Comparison of ENCODE assay signal across 8 mouse cellular contexts in the genomic region with DNA sequence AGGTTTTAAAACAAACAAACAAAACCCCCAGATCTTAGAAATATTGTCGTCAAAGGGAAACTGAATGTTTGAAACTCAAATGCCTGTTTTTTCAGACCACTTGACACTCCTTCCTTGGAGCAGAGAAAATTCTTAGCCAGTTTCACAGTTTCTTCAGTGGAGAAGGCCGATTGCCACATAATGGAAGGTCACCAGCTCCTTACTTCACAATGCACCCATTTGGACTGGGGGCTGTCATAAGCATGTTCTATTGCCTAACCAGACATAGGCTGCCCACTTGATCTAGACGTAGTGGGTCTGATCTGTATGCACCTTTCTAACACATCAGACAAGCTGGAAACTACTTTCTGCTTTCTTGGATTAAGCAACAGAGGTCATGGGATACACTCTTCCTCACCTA. TPM values are rescaled to one million over a fixed set of nuclear protein-coding genes. Genes with fewer than 3 reads are reported as not detected.
A peak's percentile ranks its signal among the peaks of the same experiment; 100 is the strongest.
DNase-seq lines count a peak whose midpoint lies in the region; ATAC-seq and TF ChIP-seq lines count a peak whose summit lies in the region.

No protein-coding gene starts in this region.

- WGBS in kidney, adult 2 months, result 48% methylated on average over 3 of the region's 3 CpGs
- WGBS in embryonic facial prominence, embryonic 15.5 days, result 57% methylated on average over 3 of the region's 3 CpGs
- 67% methylated on average over 3 of the region's 3 CpGs for WGBS in limb, embryonic 15.5 days
- 58% methylated on average over 3 of the region's 3 CpGs for whole genome bisulfite sequencing in neural tube, embryonic 14.5 days

- H3K9ac ChIP-seq in embryonic facial prominence, embryonic 15.5 days, result no peak overlapping the region
- H3K9ac ChIP-seq in limb, embryonic 15.5 days, result no peak overlapping the region
- no peak overlapping the region for H3K9ac ChIP-seq in neural tube, embryonic 14.5 days (replicated peaks; ENCODE audit: low read depth, low read length)

- H3K36me3 ChIP-seq in kidney, adult 2 months (ENCODE audit: control insufficient read depth, insufficient read depth, low read length), result no peaks in the 10 kb centered on the region; the same call in 1 of the 2 replicates
- no peaks in the 10 kb centered on the region for H3K36me3 ChIP-seq in embryonic facial prominence, embryonic 15.5 days
- H3K36me3 ChIP-seq in limb, embryonic 15.5 days, result no peaks in the 10 kb centered on the region
- no peaks in the 10 kb centered on the region for H3K36me3 ChIP-seq in neural tube, embryonic 14.5 days (ENCODE audit: control insufficient read depth, insufficient read depth, low read length)

- DNase-seq in kidney, adult 2 months, result peak; percentile 25
- DNase-seq in kidney, postnatal 25 days, result no peak
- no peak for DNase-seq in thymus, postnatal 25 days
- DNase-seq in layer of hippocampus, adult 9-11 months, result no peak
- DNase-seq in spleen, postnatal 4 days (ENCODE audit: low spot score in 2 of 2), result no peak

- no peak for TF ChIP-seq CTCF in kidney, adult 2 months (conservative IDR thresholded peaks at IDR 0.05; ENCODE audit: insufficient read depth, insufficient read length, low read depth, low read length)

- peak overlapping the region; percentile 98 for H3K27ac ChIP-seq in kidney, adult 2 months (ENCODE audit: insufficient read depth, low read depth, low read length)
- H3K27ac ChIP-seq in embryonic facial prominence, embryonic 15.5 days (replicated peaks), result no peak overlapping the region
- H3K27ac ChIP-seq in limb, embryonic 15.5 days, result no peak overlapping the region
- no peak overlapping the region for H3K27ac ChIP-seq in neural tube, embryonic 14.5 days (ENCODE audit: low read depth, low read length)

- H3K4me2 ChIP-seq in embryonic facial prominence, embryonic 15.5 days (replicated peaks), result peak overlapping the region; percentile 89; the same call in 1 of the 2 replicates
- no peak overlapping the region for H3K4me2 ChIP-seq in limb, embryonic 15.5 days
- H3K4me2 ChIP-seq in neural tube, embryonic 14.5 days (ENCODE audit: low read depth, low read length), result peak overlapping the region; percentile 83

- no peak for TF ChIP-seq POLR2A in kidney, adult 2 months (IDR thresholded peaks at IDR 0.05; ENCODE audit: low read depth, low read length)

- H3K4me1 ChIP-seq in kidney, adult 2 months (ENCODE audit: control insufficient read depth, insufficient read depth, low read length), result peaks cover 23% of the 10 kb centered on the region
- peaks cover 24% of the 10 kb centered on the region for H3K4me1 ChIP-seq in embryonic facial prominence, embryonic 15.5 days
- peaks cover 10% of the 10 kb centered on the region; the same call in 1 of the 2 replicates for H3K4me1 ChIP-seq in limb, embryonic 15.5 days
- peaks cover 3% of the 10 kb centered on the region; the same call in 1 of the 2 replicates for H3K4me1 ChIP-seq in neural tube, embryonic 14.5 days (ENCODE audit: control insufficient read depth, insufficient read depth, low read length)

- no peak for ATAC-seq in embryonic facial prominence, embryonic 15.5 days (ENCODE audit: insufficient number of reproducible peaks, low FRiP score, low TSS enrichment, low read depth)
- ATAC-seq in limb, embryonic 15.5 days (ENCODE audit: insufficient number of reproducible peaks, low FRiP score, low TSS enrichment, low read depth), result no peak
- no peak for ATAC-seq in neural tube, embryonic 14.5 days (ENCODE audit: low read depth)

- no peak overlapping the region for H3K4me3 ChIP-seq in kidney, adult 2 months (ENCODE audit: insufficient read depth, low read depth, low read length)
- H3K4me3 ChIP-seq in embryonic facial prominence, embryonic 15.5 days (replicated peaks), result no peak overlapping the region
- peak overlapping the region; percentile 81; the same call in 1 of the 2 replicates for H3K4me3 ChIP-seq in limb, embryonic 15.5 days
- H3K4me3 ChIP-seq in neural tube, embryonic 14.5 days (ENCODE audit: low read depth, low read length), result no peak overlapping the region

- no peaks in the 10 kb centered on the region for H3K9me3 ChIP-seq in embryonic facial prominence, embryonic 15.5 days (replicated peaks)
- no peaks in the 10 kb centered on the region for H3K9me3 ChIP-seq in limb, embryonic 15.5 days
- H3K9me3 ChIP-seq in neural tube, embryonic 14.5 days (ENCODE audit: control insufficient read depth, low read length), result no peaks in the 10 kb centered on the region

- no peaks in the 10 kb centered on the region for H3K27me3 ChIP-seq in kidney, adult 2 months (replicated peaks; ENCODE audit: control insufficient read depth, insufficient read depth, low read length)
- no peaks in the 10 kb centered on the region for H3K27me3 ChIP-seq in embryonic facial prominence, embryonic 15.5 days
- H3K27me3 ChIP-seq in limb, embryonic 15.5 days, result no peaks in the 10 kb centered on the region
- H3K27me3 ChIP-seq in neural tube, embryonic 14.5 days (ENCODE audit: control insufficient read depth, insufficient read depth, low read length), result no peaks in the 10 kb centered on the region

RNA-seq across cellular contexts. Expression of gene Chpt1, which starts 0.6 kb away (rescaled TPM):
- polyA plus RNA-seq in kidney, adult 2 months (2012; rRNA removed), result 524 and 550 TPM in 2 replicates
- 39.6 and 41.4 TPM in 2 replicates for polyA plus RNA-seq in embryonic facial prominence, embryonic 15.5 days (2015; fragmentation: Nextera tagmentation; extraction: Ambion mirVana)
- polyA plus RNA-seq in limb, embryonic 15.5 days (2015; fragmentation: Nextera tagmentation; extraction: Ambion mirVana), result 27.1 and 27.9 TPM in 2 replicates
- 12.9 and 15.2 TPM in 2 replicates for polyA plus RNA-seq in neural tube, embryonic 14.5 days (2014; fragmentation: Nextera tagmentation; extraction: Ambion mirVana)

RNA-seq across cellular contexts. Expression of gene Sycp3, which starts 45.1 kb away (rescaled TPM):
- polyA plus RNA-seq in kidney, adult 2 months (2012; rRNA removed), result not detected in 2 replicates
- 0.47 TPM in 1 of 2 replicates, not detected in the other for polyA plus RNA-seq in embryonic facial prominence, embryonic 15.5 days (2015; fragmentation: Nextera tagmentation; extraction: Ambion mirVana)
- polyA plus RNA-seq in limb, embryonic 15.5 days (2015; fragmentation: Nextera tagmentation; extraction: Ambion mirVana), result 0.17 TPM in 1 of 2 replicates, not detected in the other
- not detected in 2 replicates for polyA plus RNA-seq in neural tube, embryonic 14.5 days (2014; fragmentation: Nextera tagmentation; extraction: Ambion mirVana)

Comparison
In these comparisons a context has a peak if more than half of its experiments do, and no peak if none do; other contexts are left out.
1. RNA of gene Chpt1, which starts 0.6 kb away (polyA plus RNA-seq): 524 to 550 TPM in kidney, adult 2 months; 39.6 to 41.4 TPM in embryonic facial prominence, embryonic 15.5 days, 27.1 to 27.9 TPM in limb, embryonic 15.5 days and 12.9 to 15.2 TPM in neural tube, embryonic 14.5 days; every median in the first group is over 10 times any median in the second.